Mouse (Mus musculus) embryonic facial prominence, embryonic 12.5 days (tissue): ENCODE measurements around the gene Slc2a12. TPM values are rescaled to one million over a fixed set of nuclear protein-coding genes. Genes with fewer than 3 reads are reported as not detected.

Experiments used
- ATAC-seq: fragments of 200-750 bp; cut with Nextera tagmentation; 2 replicates; pipeline ENCODE4 v1.8.0; 2017; ENCODE audit not compliant: insufficient number of reproducible peaks, insufficient read depth, low FRiP score, low TSS enrichment
- H3K27ac ChIP-seq: fragments of 300-500 bp; sonication (generic); 2 replicates; pipeline ENCODE4 v1.5.1; 2016; ENCODE audit warnings: mild to moderate bottlenecking
- H3K27me3 ChIP-seq: fragments of 300-500 bp; sonication (generic); 2 replicates; pipeline ENCODE4 v1.6.1; 2016; ENCODE audit warnings: mild to moderate bottlenecking, moderate library complexity
- H3K36me3 ChIP-seq: fragments of 300-500 bp; sonication (generic); 2 replicates; pipeline ENCODE4 v1.6.1; 2016; ENCODE audit warnings: mild to moderate bottlenecking
- H3K4me1 ChIP-seq: fragments of 300-500 bp; sonication (generic); 2 replicates; pipeline ENCODE4 v1.6.1; 2016
- H3K4me2 ChIP-seq: fragments of 300-500 bp; sonication (generic); replicated peaks from 2 replicates; pipeline ENCODE4 v1.6.1; 2016; ENCODE audit warnings: mild to moderate bottlenecking, moderate library complexity
- H3K4me3 ChIP-seq: fragments of 300-500 bp; sonication (generic); 2 replicates; pipeline ENCODE4 v1.5.1; 2016; ENCODE audit warnings: mild to moderate bottlenecking
- H3K9ac ChIP-seq: fragments of 300-500 bp; sonication (generic); 2 replicates; pipeline ENCODE4 v1.6.1; 2016; ENCODE audit warnings: mild to moderate bottlenecking, moderate library complexity
- H3K9me3 ChIP-seq: fragments of 300-500 bp; sonication (generic); 2 replicates; pipeline ENCODE4 v1.6.1; 2016; ENCODE audit warnings: mild to moderate bottlenecking, moderate library complexity
- WGBS: fragments of 180-500 bp; shearing (Covaris S2); methylation state at CpG from one replicate; pipeline ENCODE4 v1.1.7; 2016; 5-methylcytosine and 5-hydroxymethylcytosine counted together
- polyA plus RNA-seq: library from polyadenylated mRNA; unstranded; fragments of >200 nt; fragmentation: Nextera tagmentation; extraction: Ambion mirVana; gene quantifications from 2 replicates; pipeline ENCODE4 v1.2.1, GENCODE M21; 2016

Slc2a12 gene
- polyA plus RNA-seq, 1 experiment from 2014 or later, result 3.0 TPM

- Histone ChIP-seq H3K36me3 (peaks cover 40% of the 10 kb centered on the region), H3K27ac (no peak overlapping the region), H3K9me3 (no peaks in the 10 kb centered on the region), H3K27me3 (no peaks in the 10 kb centered on the region), H3K4me1 (peaks cover 4% of the 10 kb centered on the region; the same call in 1 of the 2 replicates), H3K9ac (no peak overlapping the region), H3K4me2 (no peak overlapping the region), H3K4me3 (no peak overlapping the region)
- WGBS, result 88% methylated on average over 13 of the region's 13 CpGs
- no peak for ATAC-seq
Measured at GRCm38 (mm10) chr10:22710173-22710777, 65.5 kb downstream of the Slc2a12 start.

- Histone ChIP-seq H3K4me3 (no peak overlapping the region), H3K4me1 (peaks cover 4% of the 10 kb centered on the region; the same call in 1 of the 2 replicates), H3K27ac (no peak overlapping the region), H3K4me2 (no peak overlapping the region), H3K9ac (no peak overlapping the region), H3K36me3 (peaks cover 22% of the 10 kb centered on the region), H3K27me3 (no peaks in the 10 kb centered on the region), H3K9me3 (no peaks in the 10 kb centered on the region)
- 59% methylated on average over 2 of the region's 2 CpGs for WGBS
- no peak for ATAC-seq
Measured at GRCm38 (mm10) chr10:22712955-22713354, 68.1 kb downstream of the Slc2a12 start.

- 80% methylated on average over 4 of the region's 4 CpGs for WGBS
- Histone ChIP-seq H3K4me3 (no peak overlapping the region), H3K9me3 (no peaks in the 10 kb centered on the region), H3K27ac (no peak overlapping the region), H3K4me2 (no peak overlapping the region), H3K4me1 (peaks cover 4% of the 10 kb centered on the region; the same call in 1 of the 2 replicates), H3K27me3 (no peaks in the 10 kb centered on the region), H3K9ac (no peak overlapping the region), H3K36me3 (peaks cover 8% of the 10 kb centered on the region)
- ATAC-seq, result no peak
Measured at GRCm38 (mm10) chr10:22714520-22714919, 69.7 kb downstream of the Slc2a12 start.

- Histone ChIP-seq H3K9ac (no peak overlapping the region), H3K27ac (no peak overlapping the region), H3K4me2 (no peak overlapping the region), H3K4me3 (no peak overlapping the region), H3K27me3 (no peaks in the 10 kb centered on the region), H3K36me3 (no peaks in the 10 kb centered on the region), H3K4me1 (peaks cover 4% of the 10 kb centered on the region; the same call in 1 of the 2 replicates), H3K9me3 (no peaks in the 10 kb centered on the region)
- 57% methylated on average over 4 of the region's 4 CpGs for WGBS
- no peak for ATAC-seq
Measured at GRCm38 (mm10) chr10:22718475-22718874, 73.7 kb downstream of the Slc2a12 start.

- Histone ChIP-seq H3K4me2 (no peak overlapping the region), H3K36me3 (no peaks in the 10 kb centered on the region), H3K27ac (no peak overlapping the region), H3K4me3 (no peak overlapping the region), H3K27me3 (no peaks in the 10 kb centered on the region), H3K9ac (no peak overlapping the region), H3K4me1 (no peaks in the 10 kb centered on the region), H3K9me3 (no peaks in the 10 kb centered on the region)
- 90% methylated on average over 5 of the region's 5 CpGs for WGBS
- no peak for ATAC-seq
Measured at GRCm38 (mm10) chr10:22720781-22721529, 76.1 kb downstream of the Slc2a12 start.

GRCm38 (mm10) chr10:22725166-22725565 lies 80.4 kb downstream of the Slc2a12 start:
- H3K27me3 ChIP-seq, result no peaks in the 10 kb centered on the region
- H3K4me3 ChIP-seq, result no peak overlapping the region
- no peak overlapping the region for H3K4me2 ChIP-seq
- no peak overlapping the region for H3K27ac ChIP-seq
- no peak for ATAC-seq
- no peak overlapping the region for H3K9ac ChIP-seq
- no peaks in the 10 kb centered on the region for H3K9me3 ChIP-seq
- H3K4me1 ChIP-seq, result peaks cover 21% of the 10 kb centered on the region
- 61% methylated on average over 4 of the region's 4 CpGs for WGBS
- H3K36me3 ChIP-seq, result no peaks in the 10 kb centered on the region

- Histone ChIP-seq H3K9ac (no peak overlapping the region), H3K27me3 (no peaks in the 10 kb centered on the region), H3K27ac (no peak overlapping the region), H3K4me3 (no peak overlapping the region), H3K4me2 (no peak overlapping the region), H3K36me3 (no peaks in the 10 kb centered on the region), H3K4me1 (peaks cover 23% of the 10 kb centered on the region), H3K9me3 (no peaks in the 10 kb centered on the region)
- ATAC-seq, result no peak
- WGBS, result 63% methylated on average over 7 of the region's 7 CpGs
Measured at GRCm38 (mm10) chr10:22726295-22726694, 81.5 kb downstream of the Slc2a12 start.

- Histone ChIP-seq H3K9me3 (no peaks in the 10 kb centered on the region), H3K27ac (no peak overlapping the region), H3K4me3 (no peak overlapping the region), H3K36me3 (no peaks in the 10 kb centered on the region), H3K4me2 (no peak overlapping the region), H3K9ac (no peak overlapping the region), H3K4me1 (peaks cover 26% of the 10 kb centered on the region), H3K27me3 (no peaks in the 10 kb centered on the region)
- ATAC-seq, result no peak
- WGBS, result 86% methylated on average over 1 of the region's 1 CpGs
Measured at GRCm38 (mm10) chr10:22728257-22728656, 83.4 kb downstream of the Slc2a12 start.

GRCm38 (mm10) chr10:22730266-22730991 lies 85.6 kb downstream of the Slc2a12 start:
- Histone ChIP-seq H3K27me3 (no peaks in the 10 kb centered on the region), H3K9ac (peak overlapping the region; percentile 87), H3K36me3 (no peaks in the 10 kb centered on the region), H3K9me3 (no peaks in the 10 kb centered on the region), H3K4me3 (peak overlapping the region; percentile 92), H3K4me1 (peaks cover 26% of the 10 kb centered on the region), H3K4me2 (peak overlapping the region; percentile 84), H3K27ac (peak overlapping the region; percentile 80)
- peak; percentile 58; the same call in 1 of the 2 replicates for ATAC-seq
- under 1% methylated on average over 39 of the region's 39 CpGs for WGBS

- no peak; the same call in 1 of the 2 replicates for ATAC-seq
- 1% methylated on average over 33 of the region's 33 CpGs for WGBS
Measured at GRCm38 (mm10) chr10:22730992-22731271, 86.1 kb downstream of the Slc2a12 start.

GRCm38 (mm10) chr10:22731272-22732093 lies 86.7 kb downstream of the Slc2a12 start, which contains the start of gene Tbpl1:
Gene Tbpl1 (minus strand): TSS chr10:22731938.
- H3K36me3 ChIP-seq, result no peaks in the 10 kb centered on the region
- peak; percentile 98 for ATAC-seq
- H3K27ac ChIP-seq, result peak within 1 kb of the TSS; percentile 84
- H3K4me2 ChIP-seq, result peak within 1 kb of the TSS; percentile 90
- H3K27me3 ChIP-seq, result no peaks in the 10 kb centered on the region
- peaks cover 23% of the 10 kb centered on the region for H3K4me1 ChIP-seq
- H3K9me3 ChIP-seq, result no peaks in the 10 kb centered on the region
- H3K9ac ChIP-seq, result peak within 1 kb of the TSS; percentile 87
- H3K4me3 ChIP-seq, result peak within 1 kb of the TSS; percentile 92
- under 1% methylated on average over 77 of the region's 77 CpGs for WGBS

More at GRCm38 (mm10) chr10:22730992-22731271, 86.1 kb downstream of the Slc2a12 start:
- peak overlapping the region; percentile 87 for H3K9ac ChIP-seq
- H3K27me3 ChIP-seq, result no peaks in the 10 kb centered on the region
- no peaks in the 10 kb centered on the region for H3K36me3 ChIP-seq
- peak overlapping the region; percentile 84 for H3K4me2 ChIP-seq
- peaks cover 26% of the 10 kb centered on the region for H3K4me1 ChIP-seq
- H3K4me3 ChIP-seq, result peak overlapping the region; percentile 92
- peak overlapping the region; percentile 80 for H3K27ac ChIP-seq
- no peaks in the 10 kb centered on the region for H3K9me3 ChIP-seq
